Mouse (Mus musculus): ENCODE measurements at regions not wholly inside any gene's neighbourhood (a gene's known extent, or its start where the extent isn't known, plus 50 kb on each side); places are given as distances from the start of the nearest gene placed in this dataset.

- no peak for DNase-seq (ENCODE audit: low read depth, low spot score)
These were observed 449.0 kb downstream of the Insc start for GRCm38 (mm10) chr7:115192482-115192881.

- no peak for DNase-seq (ENCODE audit: low read depth, low spot score)
These were observed 449.7 kb downstream of the Insc start for GRCm38 (mm10) chr7:115192992-115193761.

- no peak for DNase-seq (ENCODE audit: low read depth, low spot score)
These were observed 461.4 kb downstream of the Insc start for GRCm38 (mm10) chr7:115204916-115205315.

DNA sequence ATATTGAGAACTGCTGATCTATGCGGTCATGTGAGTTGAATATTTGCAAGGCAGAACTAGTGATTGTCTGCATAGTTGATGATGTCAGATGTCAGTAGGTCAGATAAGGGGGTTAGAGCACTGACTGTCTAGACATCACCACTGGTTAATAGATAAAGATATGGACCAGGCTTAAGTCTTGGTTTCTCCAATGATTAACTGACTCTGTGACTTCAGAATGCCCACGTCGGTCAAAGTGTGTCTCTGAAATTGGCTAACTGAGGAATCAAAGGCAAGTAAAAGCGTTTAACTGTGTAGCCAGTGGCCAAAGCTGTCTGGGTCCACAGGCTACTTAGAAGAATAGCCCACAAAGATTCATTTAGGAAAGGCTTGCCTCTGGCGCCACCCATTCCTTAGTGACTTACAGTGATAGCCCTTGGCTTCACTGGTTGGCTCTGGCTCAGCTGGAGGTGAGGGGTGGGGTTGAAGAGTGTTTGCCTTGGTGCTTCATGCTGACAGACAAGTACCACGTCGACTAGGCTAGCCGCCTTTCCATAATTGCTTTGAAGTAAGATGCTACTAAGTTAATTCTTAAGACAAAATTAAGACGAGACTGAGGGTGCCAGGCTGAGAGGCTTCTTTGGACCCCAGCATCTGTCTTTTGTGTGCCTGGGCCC lies 463.1 kb downstream of the Insc start:
- no peak for DNase-seq (ENCODE audit: low read depth, low spot score)

- DNase-seq (ENCODE audit: low read depth, low spot score): no peak
These were observed 465.3 kb downstream of the Insc start for GRCm38 (mm10) chr7:115208781-115209180.

DNA sequence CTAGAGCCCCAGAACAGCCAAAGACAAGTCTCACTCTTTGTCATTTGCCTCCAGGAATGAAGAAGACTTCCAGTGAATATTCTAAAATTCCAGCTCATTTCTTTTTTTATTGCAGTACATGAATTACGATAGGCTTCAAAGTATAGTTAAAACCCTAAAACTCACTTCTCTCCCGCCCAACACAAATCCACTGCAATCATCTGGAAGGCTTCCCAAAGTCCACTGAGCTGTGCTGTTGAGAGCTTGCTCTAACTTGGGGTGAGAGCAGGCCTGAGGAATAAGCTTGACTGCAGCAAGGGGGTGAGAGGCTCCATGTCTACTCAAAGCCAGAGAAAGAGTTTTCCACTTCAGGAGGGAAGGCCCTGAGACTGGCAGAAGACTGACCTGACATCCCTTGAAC lies 466.5 kb downstream of the Insc start:
- DNase-seq (ENCODE audit: low read depth, low spot score): no peak

GRCm38 (mm10) chr7:115216838-115217237 lies 473.3 kb downstream of the Insc start:
- DNase-seq (ENCODE audit: low read depth, low spot score): peak; percentile 85

- no peak for DNase-seq (ENCODE audit: low read depth, low spot score)
These were observed 473.8 kb downstream of the Insc start for GRCm38 (mm10) chr7:115217255-115217654.

GRCm38 (mm10) chr7:115217712-115218111 lies 474.2 kb downstream of the Insc start:
- DNase-seq (ENCODE audit: low read depth, low spot score): no peak

DNA sequence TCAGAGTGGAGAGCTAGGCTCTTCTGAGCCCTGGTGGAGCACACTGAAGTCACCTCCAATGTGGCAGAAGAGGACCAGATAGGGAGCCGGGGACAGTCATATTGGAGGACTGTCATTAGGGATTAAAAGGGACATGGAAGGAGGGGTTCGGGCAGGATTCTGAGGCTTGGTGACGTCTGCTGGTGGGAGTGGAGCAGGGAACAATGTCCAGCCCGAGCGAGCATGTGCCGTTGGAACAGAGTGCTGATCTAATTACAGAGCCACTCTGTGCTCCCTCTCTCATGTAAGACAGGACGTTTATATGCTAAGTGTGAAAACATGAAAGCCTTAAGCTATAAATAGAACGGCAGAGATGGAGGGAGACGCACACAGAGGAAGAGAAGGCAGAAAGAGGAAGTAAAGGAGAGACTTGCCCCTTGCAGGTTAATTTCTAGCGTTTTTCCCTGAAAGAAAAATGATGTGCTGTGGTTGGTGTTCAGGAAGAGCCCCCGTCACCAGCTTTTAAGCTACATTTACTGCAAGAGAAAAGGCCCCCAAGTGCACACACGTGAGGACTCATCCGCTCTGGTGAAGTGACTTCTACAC lies 475.2 kb downstream of the Insc start:
- DNase-seq (ENCODE audit: low read depth, low spot score): no peak

DNA sequence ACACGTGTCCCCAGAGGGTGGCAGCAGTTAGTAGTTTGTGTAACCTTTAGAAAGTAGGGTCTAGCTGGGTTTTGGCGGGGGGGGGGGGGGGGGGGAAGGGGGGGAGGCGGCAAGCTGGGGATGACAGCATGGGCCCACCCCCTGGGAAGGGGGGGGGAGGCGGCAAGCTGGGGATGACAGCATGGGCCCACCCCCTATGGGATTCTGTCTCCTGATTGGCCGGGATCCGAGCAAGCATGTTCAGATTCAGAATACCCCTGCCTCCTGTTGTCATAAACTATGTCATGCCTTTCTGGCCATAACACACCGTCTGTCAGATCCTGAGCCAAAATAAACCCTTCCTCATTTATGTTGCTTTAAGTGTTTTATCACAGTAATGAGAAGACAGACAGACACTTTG lies 479.1 kb downstream of the Insc start:
- DNase-seq (ENCODE audit: low read depth, low spot score): no peak

DNA sequence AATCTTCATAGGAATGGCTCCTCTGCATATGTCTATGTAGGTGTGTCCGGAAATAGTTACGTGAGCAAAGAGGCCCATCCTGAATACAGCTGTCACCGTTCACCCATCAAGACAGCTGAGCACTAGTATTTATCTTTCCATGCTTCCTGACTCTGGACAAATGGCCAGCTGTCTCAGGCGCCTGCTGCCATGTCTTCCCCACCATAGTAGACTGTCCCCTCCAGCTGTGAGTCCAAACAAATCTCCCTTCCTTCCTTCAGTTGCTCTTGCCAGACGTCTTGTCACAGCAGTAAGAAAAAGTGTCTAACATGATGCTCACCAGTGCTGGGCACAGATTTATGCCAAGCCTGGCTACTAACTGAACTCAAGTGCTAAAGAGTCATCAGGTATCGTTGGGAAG lies 487.0 kb downstream of the Insc start:
- DNase-seq (ENCODE audit: low read depth, low spot score): no peak

DNA sequence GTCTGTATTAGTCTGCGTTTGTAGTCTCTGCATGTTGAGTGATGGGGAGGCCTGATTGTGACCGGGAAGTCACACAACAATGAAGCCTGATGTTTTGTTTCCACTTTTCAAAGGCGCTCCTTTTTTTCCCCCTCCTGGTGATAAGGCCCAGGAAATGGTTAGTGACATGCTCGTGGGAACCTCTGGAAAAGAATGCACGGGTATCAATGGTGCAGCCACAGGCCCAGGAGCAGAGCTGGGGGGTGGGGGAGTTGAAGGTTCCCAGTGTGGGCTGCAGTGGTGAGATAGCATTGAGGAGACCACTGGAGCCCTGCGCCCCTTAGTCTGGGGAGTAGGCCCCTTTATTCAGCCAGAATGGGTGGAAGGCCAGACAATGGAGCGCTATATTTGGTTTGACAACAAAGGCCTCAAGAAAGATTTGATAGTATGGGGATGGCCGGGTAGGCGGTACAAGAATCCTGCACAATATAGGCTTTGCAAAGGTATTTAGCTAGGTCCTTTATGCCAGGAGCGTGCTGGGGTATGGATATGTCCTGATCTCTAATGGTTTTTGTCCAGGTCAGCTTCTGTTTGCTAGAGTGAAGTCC lies 490.4 kb downstream of the Insc start:
- peak; percentile 3 for DNase-seq (ENCODE audit: low read depth, low spot score)

DNA sequence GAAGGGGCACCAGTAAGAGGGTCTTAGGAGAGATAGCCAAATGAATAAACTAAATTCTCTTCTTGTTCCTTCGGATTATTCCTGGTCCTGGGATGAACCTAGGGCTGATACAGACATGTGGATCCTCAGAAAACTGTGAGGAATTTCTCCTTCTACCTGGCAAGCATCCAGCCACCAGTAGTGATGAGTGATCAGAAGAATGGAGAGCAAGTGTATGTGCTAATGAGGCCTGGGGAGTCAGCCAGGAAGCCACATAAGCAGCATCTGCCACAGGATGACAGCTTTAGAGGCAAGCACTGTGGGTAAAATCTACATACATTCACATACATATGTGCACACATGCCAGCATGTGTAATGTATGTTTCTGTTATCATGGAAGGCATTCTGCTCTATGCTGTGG lies 493.6 kb downstream of the Insc start:
- DNase-seq (ENCODE audit: low read depth, low spot score): no peak

DNA sequence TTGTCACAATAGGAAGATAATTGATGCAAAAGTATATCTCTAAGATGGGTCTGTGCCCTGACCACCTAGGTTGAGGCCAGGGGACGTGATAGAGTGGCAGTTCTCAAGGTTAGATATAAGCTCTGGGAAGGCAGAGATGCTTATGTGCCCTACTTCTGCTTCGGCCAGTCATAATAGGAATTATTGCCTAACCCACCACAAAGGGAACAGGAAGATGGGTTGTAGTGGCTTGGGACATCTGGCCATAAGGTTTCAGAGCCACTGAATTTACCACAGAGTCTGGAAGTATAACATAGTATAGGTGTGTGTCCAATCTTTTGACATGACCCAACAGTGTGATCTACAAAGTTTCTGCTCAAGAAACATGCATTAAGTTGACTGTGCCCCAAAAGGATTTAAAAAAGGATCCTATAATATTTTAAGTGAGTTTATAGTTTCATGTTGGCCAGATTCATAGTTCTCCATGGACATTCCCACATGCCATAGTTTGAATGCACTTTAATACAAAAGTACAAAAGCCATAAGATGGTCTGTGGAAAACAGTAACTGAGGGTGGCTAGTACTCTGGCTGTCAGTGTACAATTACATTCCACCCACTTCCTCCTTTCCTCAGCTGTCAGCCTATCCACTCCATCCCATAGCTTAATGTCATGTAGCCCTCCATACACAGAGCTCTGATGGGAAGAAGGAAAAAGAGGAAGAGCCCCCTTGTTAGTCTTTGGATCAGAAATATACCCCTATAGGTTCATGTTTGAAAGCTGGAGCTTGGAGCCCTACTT lies 508.3 kb downstream of the Insc start:
- no peak for DNase-seq (ENCODE audit: low read depth, low spot score)

GRCm38 (mm10) chr7:115252370-115252750 lies 508.9 kb downstream of the Insc start:
- DNase-seq (ENCODE audit: low read depth, low spot score): no peak

- no peak for DNase-seq (ENCODE audit: low read depth, low spot score)
These were observed 515.1 kb downstream of the Insc start for GRCm38 (mm10) chr7:115258626-115259025.

GRCm38 (mm10) chr7:115263082-115263481 lies 519.6 kb downstream of the Insc start:
- DNase-seq (ENCODE audit: low read depth, low spot score): no peak

- no peak for DNase-seq (ENCODE audit: low read depth, low spot score)
These were observed 522.6 kb downstream of the Insc start for GRCm38 (mm10) chr7:115266141-115266540.

DNA sequence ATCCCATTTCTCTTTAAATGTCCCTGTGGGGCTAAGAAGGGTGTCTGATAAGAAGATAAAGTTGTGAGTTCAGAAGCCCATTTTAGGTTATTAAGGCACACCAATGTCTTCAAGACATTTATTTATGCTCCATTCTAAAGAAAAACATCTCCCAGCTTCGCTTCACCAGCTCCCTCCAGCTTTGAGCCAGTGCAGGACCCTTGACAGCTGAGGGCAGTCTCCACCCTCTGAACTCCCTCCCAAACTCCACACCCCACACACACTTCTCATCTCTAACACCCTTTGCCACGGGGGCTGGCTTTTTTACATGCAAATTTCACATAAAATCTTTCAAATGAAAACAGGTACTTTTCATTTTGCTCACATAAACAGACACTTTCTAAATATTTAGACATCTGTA lies 527.3 kb downstream of the Insc start:
- no peak for DNase-seq (ENCODE audit: low read depth, low spot score)

GRCm38 (mm10) chr7:115274836-115275235 lies 531.3 kb downstream of the Insc start:
- DNase-seq (ENCODE audit: low read depth, low spot score): no peak
